Mouse (Mus musculus) megakaryocyte, embryonic 14.5 days (primary cell): ENCODE results near the gene Sgtb.

Experiments used
- FLI1 ChIP-seq: IDR thresholded peaks from 2 replicates; pipeline ENCODE4 v1.6.1; 2012; ENCODE audit warnings: low read length, inconsistent platforms, mixed read lengths
- GATA1 ChIP-seq: IDR thresholded peaks from 3 replicates; pipeline ENCODE4 v1.6.1; 2012; ENCODE audit warnings: mixed read lengths, low read length, inconsistent platforms, borderline replicate concordance

- TF ChIP-seq GATA1, result no peak
- no peak for TF ChIP-seq FLI1
These were observed 63.0 kb downstream of the Sgtb start for GRCm38 (mm10) chr13:104172498-104172897.
